Mouse (Mus musculus): ENCODE data around the gene Olfr1080. TPM values are rescaled to one million over a fixed set of nuclear protein-coding genes. Genes with fewer than 3 reads are reported as not detected.

The Olfr1080 gene
- polyA plus RNA-seq (2014; fragmentation: Illumina TruSeq; extraction: RNeasy Lipid Tissue Mini Kit (QIAGEN cat#74804)), result not detected

GRCm38 (mm10) chr2:86558135-86558534 is at the start of gene Olfr1080:
Olfr1080 (minus strand) TSS chr2:86558235.

GRCm38 (mm10) chr2:86598866-86599265 is 40.8 kb upstream of the Olfr1080 start, which contains the start of gene Olfr1082:
Olfr1082 (minus strand) TSS chr2:86598966.

GRCm38 (mm10) chr2:86542380-86542779 is 15.7 kb downstream of the Olfr1080 start, which contains the start of gene Olfr1079:
Olfr1079 (minus strand) TSS chr2:86542480.

GRCm38 (mm10) chr2:86508161-86508560 is 49.9 kb downstream of the Olfr1080 start, which contains the start of gene Olfr1076:
Olfr1076 (plus strand) TSS chr2:86508461.

Other genes starting within 250 kb of the Olfr1080 start
- not detected for gene Olfr1053, start 243.0 kb downstream of the Olfr1080 start, polyA plus RNA-seq (2014; fragmentation: Illumina TruSeq; extraction: RNeasy Lipid Tissue Mini Kit (QIAGEN cat#74804))
- not detected for gene Olfr1054, start 222.8 kb downstream of the Olfr1080 start, polyA plus RNA-seq (2014; fragmentation: Illumina TruSeq; extraction: RNeasy Lipid Tissue Mini Kit (QIAGEN cat#74804))
- gene Olfr1055, start 208.0 kb downstream of the Olfr1080 start, polyA plus RNA-seq (2014; fragmentation: Illumina TruSeq; extraction: RNeasy Lipid Tissue Mini Kit (QIAGEN cat#74804)), result not detected
- not detected for gene Olfr1056, start 195.8 kb downstream of the Olfr1080 start, polyA plus RNA-seq (2014; fragmentation: Illumina TruSeq; extraction: RNeasy Lipid Tissue Mini Kit (QIAGEN cat#74804))
- gene Olfr1057, start 179.8 kb downstream of the Olfr1080 start, polyA plus RNA-seq (2014; fragmentation: Illumina TruSeq; extraction: RNeasy Lipid Tissue Mini Kit (QIAGEN cat#74804)), result not detected
- not detected for gene Olfr1058, start 169.7 kb downstream of the Olfr1080 start, polyA plus RNA-seq (2014; fragmentation: Illumina TruSeq; extraction: RNeasy Lipid Tissue Mini Kit (QIAGEN cat#74804))
- gene Olfr1061, start 144.2 kb downstream of the Olfr1080 start, polyA plus RNA-seq (2014; fragmentation: Illumina TruSeq; extraction: RNeasy Lipid Tissue Mini Kit (QIAGEN cat#74804)), result not detected
- not detected for gene Olfr1062, start 131.5 kb downstream of the Olfr1080 start, polyA plus RNA-seq (2014; fragmentation: Illumina TruSeq; extraction: RNeasy Lipid Tissue Mini Kit (QIAGEN cat#74804))
- not detected for gene Olfr1065, start 107.6 kb downstream of the Olfr1080 start, polyA plus RNA-seq (2014; fragmentation: Illumina TruSeq; extraction: RNeasy Lipid Tissue Mini Kit (QIAGEN cat#74804))
- gene Olfr1066, start 102.0 kb downstream of the Olfr1080 start, polyA plus RNA-seq (2014; fragmentation: Illumina TruSeq; extraction: RNeasy Lipid Tissue Mini Kit (QIAGEN cat#74804)), result not detected
- not detected for gene Olfr228, start 70.8 kb downstream of the Olfr1080 start, polyA plus RNA-seq (2014; fragmentation: Illumina TruSeq; extraction: RNeasy Lipid Tissue Mini Kit (QIAGEN cat#74804))
- gene Olfr1076, start 49.8 kb downstream of the Olfr1080 start, polyA plus RNA-seq (2014; fragmentation: Illumina TruSeq; extraction: RNeasy Lipid Tissue Mini Kit (QIAGEN cat#74804)), result not detected
- gene Olfr1079, start 15.8 kb downstream of the Olfr1080 start, polyA plus RNA-seq (2014; fragmentation: Illumina TruSeq; extraction: RNeasy Lipid Tissue Mini Kit (QIAGEN cat#74804)), result not detected
- not detected for gene Olfr1082, start 40.7 kb upstream of the Olfr1080 start, polyA plus RNA-seq (2014; fragmentation: Illumina TruSeq; extraction: RNeasy Lipid Tissue Mini Kit (QIAGEN cat#74804))
- gene Olfr1084, start 81.5 kb upstream of the Olfr1080 start, polyA plus RNA-seq (2014; fragmentation: Illumina TruSeq; extraction: RNeasy Lipid Tissue Mini Kit (QIAGEN cat#74804)), result not detected
- gene Olfr1085, start 103.8 kb upstream of the Olfr1080 start, polyA plus RNA-seq (2014; fragmentation: Illumina TruSeq; extraction: RNeasy Lipid Tissue Mini Kit (QIAGEN cat#74804)), result not detected
- not detected for gene Olfr1086, start 121.9 kb upstream of the Olfr1080 start, polyA plus RNA-seq (2014; fragmentation: Illumina TruSeq; extraction: RNeasy Lipid Tissue Mini Kit (QIAGEN cat#74804))
- not detected for gene Olfr1087, start 140.2 kb upstream of the Olfr1080 start, polyA plus RNA-seq (2014; fragmentation: Illumina TruSeq; extraction: RNeasy Lipid Tissue Mini Kit (QIAGEN cat#74804))
- not detected for gene Olfr1089, start 175.5 kb upstream of the Olfr1080 start, polyA plus RNA-seq (2014; fragmentation: Illumina TruSeq; extraction: RNeasy Lipid Tissue Mini Kit (QIAGEN cat#74804))
- gene Olfr1090, start 200.8 kb upstream of the Olfr1080 start, polyA plus RNA-seq (2014; fragmentation: Illumina TruSeq; extraction: RNeasy Lipid Tissue Mini Kit (QIAGEN cat#74804)), result not detected
- gene Olfr1093, start 224.2 kb upstream of the Olfr1080 start, polyA plus RNA-seq (2014; fragmentation: Illumina TruSeq; extraction: RNeasy Lipid Tissue Mini Kit (QIAGEN cat#74804)), result not detected